Mouse (Mus musculus): ENCODE measurements around the gene Gatb.
"Not testable (repeated sequence)": the region's sequence is repeated elsewhere in the genome, so short reads cannot be mapped to it uniquely, and the experiment has no call there.

The Gatb gene

GRCm38 (mm10) chr3:85573864-85574830 lies at the start of gene Gatb:
TSS of gene Gatb (plus strand) at chr3:85574119.
- DNase-seq (ENCODE audit: extremely low read depth, low read depth, low spot score) = peak; percentile 93

- DNase-seq (ENCODE audit: extremely low read depth, low read depth, low spot score) = no peak
Observed at GRCm38 (mm10) chr3:85530601-85531161, 43.2 kb upstream of the Gatb start.

- no peak for DNase-seq (ENCODE audit: extremely low read depth, low read depth, low spot score)
Observed at GRCm38 (mm10) chr3:85532376-85532775, 41.5 kb upstream of the Gatb start.

GRCm38 (mm10) chr3:85535042-85535441 lies 38.9 kb upstream of the Gatb start:
- DNase-seq (ENCODE audit: extremely low read depth, low read depth, low spot score) = no peak

GRCm38 (mm10) chr3:85535621-85536520 lies 38.0 kb upstream of the Gatb start:
- no peak for DNase-seq (ENCODE audit: extremely low read depth, low read depth, low spot score)

GRCm38 (mm10) chr3:85542765-85543164 lies 31.2 kb upstream of the Gatb start:
- DNase-seq (ENCODE audit: extremely low read depth, low read depth, low spot score) = no peak

GRCm38 (mm10) chr3:85543652-85544051 lies 30.3 kb upstream of the Gatb start:
- no peak for DNase-seq (ENCODE audit: extremely low read depth, low read depth, low spot score)

- peak; percentile 57 for DNase-seq (ENCODE audit: extremely low read depth, low read depth, low spot score)
Observed at GRCm38 (mm10) chr3:85550312-85550711, 23.6 kb upstream of the Gatb start.

GRCm38 (mm10) chr3:85551352-85551751 lies 22.6 kb upstream of the Gatb start:
- no peak for DNase-seq (ENCODE audit: extremely low read depth, low read depth, low spot score)

GRCm38 (mm10) chr3:85553731-85554277 lies 20.1 kb upstream of the Gatb start:
- no peak for DNase-seq (ENCODE audit: extremely low read depth, low read depth, low spot score)

- DNase-seq (ENCODE audit: extremely low read depth, low read depth, low spot score) = no peak
Observed at GRCm38 (mm10) chr3:85564603-85565002, 9.3 kb upstream of the Gatb start.

- no peak for DNase-seq (ENCODE audit: extremely low read depth, low read depth, low spot score)
Observed at GRCm38 (mm10) chr3:85571276-85571675, 2.6 kb upstream of the Gatb start.

- not testable (repeated sequence) for DNase-seq (ENCODE audit: extremely low read depth, low read depth, low spot score)
Observed at GRCm38 (mm10) chr3:85572502-85572901, 1.4 kb upstream of the Gatb start.

GRCm38 (mm10) chr3:85573216-85573863 lies 579 bp upstream of the Gatb start:
- DNase-seq (ENCODE audit: extremely low read depth, low read depth, low spot score) = no peak

- no peak for DNase-seq (ENCODE audit: extremely low read depth, low read depth, low spot score)
Observed at GRCm38 (mm10) chr3:85582726-85583125, 8.8 kb downstream of the Gatb start.

GRCm38 (mm10) chr3:85583194-85583593 lies 9.3 kb downstream of the Gatb start:
- DNase-seq (ENCODE audit: extremely low read depth, low read depth, low spot score) = no peak

- DNase-seq (ENCODE audit: extremely low read depth, low read depth, low spot score) = no peak
Observed at GRCm38 (mm10) chr3:85584966-85585365, 11.0 kb downstream of the Gatb start.

- DNase-seq (ENCODE audit: extremely low read depth, low read depth, low spot score) = no peak
Observed at GRCm38 (mm10) chr3:85588701-85589100, 14.8 kb downstream of the Gatb start.

- no peak for DNase-seq (ENCODE audit: extremely low read depth, low read depth, low spot score)
Observed at GRCm38 (mm10) chr3:85590090-85590754, 16.3 kb downstream of the Gatb start.

- DNase-seq (ENCODE audit: extremely low read depth, low read depth, low spot score) = no peak
Observed at GRCm38 (mm10) chr3:85592067-85592466, 18.1 kb downstream of the Gatb start.
